In genomic region chr12:54453343-54453742, GRCm38 (mm10) we compare ENCODE assay signal across 12 mouse cellular contexts.
DNase-seq lines count a peak whose midpoint lies in the region; ATAC-seq lines count a peak whose summit lies in the region.
"Had no signal": no experiment of that assay in that cellular context is flagged by ENCODE, and none has a peak within 500 bp of the region (broad histone marks: within the 10 kb centered on the region; RNA-seq: fewer than 3 reads in every experiment).

No protein-coding gene starts in this region.

- no peaks in the 10 kb centered on the region for H3K27me3 ChIP-seq in heart, embryonic 10.5 days (ENCODE audit: insufficient read depth, poor library complexity, severe bottlenecking)
- H3K27me3 ChIP-seq in heart, embryonic 16.5 days (ENCODE audit: control insufficient read depth, insufficient read depth, low read length): no peaks in the 10 kb centered on the region
- H3K27me3 ChIP-seq in hindbrain, embryonic 13.5 days: no peaks in the 10 kb centered on the region
- H3K27me3 ChIP-seq in hindbrain, embryonic 12.5 days: no peaks in the 10 kb centered on the region

- no peak overlapping the region for H3K4me2 ChIP-seq in heart, embryonic 16.5 days (ENCODE audit: low read depth, low read length)
- no peak overlapping the region for H3K4me2 ChIP-seq in hindbrain, embryonic 13.5 days
- H3K4me2 ChIP-seq in hindbrain, embryonic 12.5 days (replicated peaks): no peak overlapping the region

- peaks cover 1% of the 10 kb centered on the region; the same call in 1 of the 2 replicates for H3K4me1 ChIP-seq in heart, embryonic 10.5 days
- H3K4me1 ChIP-seq in heart, embryonic 16.5 days (ENCODE audit: control insufficient read depth, insufficient read depth, low read length): 0 out of 2 replicates have a peak, but pooled peaks cover 2% of the 10 kb centered on the region
- no peaks in the 10 kb centered on the region for H3K4me1 ChIP-seq in hindbrain, embryonic 13.5 days (replicated peaks)
- 0 out of 2 replicates have a peak, but pooled peaks cover 6% of the 10 kb centered on the region for H3K4me1 ChIP-seq in hindbrain, embryonic 12.5 days

- 0 out of 2 replicates have a peak, but pooled peaks have one; percentile 55 for ATAC-seq in heart, embryonic 16.5 days (replicated peaks; ENCODE audit: extremely low read depth, insufficient read depth, low FRiP score)
- ATAC-seq in hindbrain, embryonic 13.5 days (ENCODE audit: low FRiP score): no peak
- no peak for ATAC-seq in hindbrain, embryonic 12.5 days (ENCODE audit: low FRiP score)
- ATAC-seq: forebrain, embryonic 14.5 days had no signal

- no peak overlapping the region for H3K27ac ChIP-seq in heart, embryonic 10.5 days
- H3K27ac ChIP-seq in heart, embryonic 16.5 days (ENCODE audit: low read length): no peak overlapping the region
- H3K27ac ChIP-seq in hindbrain, embryonic 13.5 days: no peak overlapping the region
- no peak overlapping the region for H3K27ac ChIP-seq in hindbrain, embryonic 12.5 days
- H3K27ac ChIP-seq: stomach, postnatal 0 days had no signal

- H3K36me3 ChIP-seq in heart, embryonic 10.5 days: no peaks in the 10 kb centered on the region
- no peaks in the 10 kb centered on the region for H3K36me3 ChIP-seq in heart, embryonic 16.5 days (ENCODE audit: control insufficient read depth, insufficient read depth)
- H3K36me3 ChIP-seq in hindbrain, embryonic 13.5 days: no peaks in the 10 kb centered on the region
- H3K36me3 ChIP-seq in hindbrain, embryonic 12.5 days: no peaks in the 10 kb centered on the region

- H3K9ac ChIP-seq in heart, embryonic 16.5 days (ENCODE audit: low read length): no peak overlapping the region
- H3K9ac ChIP-seq in hindbrain, embryonic 13.5 days: no peak overlapping the region
- H3K9ac ChIP-seq in hindbrain, embryonic 12.5 days: no peak overlapping the region

- WGBS in heart, embryonic 10.5 days: 78% methylated on average over 4 of the region's 4 CpGs
- 52% methylated on average over 4 of the region's 4 CpGs for WGBS in heart, embryonic 16.5 days
- 84% methylated on average over 4 of the region's 4 CpGs for WGBS in hindbrain, embryonic 13.5 days
- WGBS in hindbrain, embryonic 12.5 days: 70% methylated on average over 4 of the region's 4 CpGs

- no peak overlapping the region for H3K4me3 ChIP-seq in heart, embryonic 10.5 days
- no peak overlapping the region for H3K4me3 ChIP-seq in heart, embryonic 16.5 days (ENCODE audit: low read length)
- H3K4me3 ChIP-seq in hindbrain, embryonic 13.5 days: no peak overlapping the region
- H3K4me3 ChIP-seq in hindbrain, embryonic 12.5 days: no peak overlapping the region

- no peaks in the 10 kb centered on the region for H3K9me3 ChIP-seq in heart, embryonic 10.5 days
- H3K9me3 ChIP-seq in heart, embryonic 16.5 days (replicated peaks; ENCODE audit: control insufficient read depth, low read length): no peaks in the 10 kb centered on the region
- no peaks in the 10 kb centered on the region for H3K9me3 ChIP-seq in hindbrain, embryonic 13.5 days
- no peaks in the 10 kb centered on the region for H3K9me3 ChIP-seq in hindbrain, embryonic 12.5 days (replicated peaks)

- peak; percentile 43 to 61 for DNase-seq in heart, adult 18-20 months
- DNase-seq in heart, embryonic 10.5 days (ENCODE audit: low spot score): no peak
- DNase-seq in adipocyte (ENCODE audit: low spot score): peak; percentile 71
- DNase-seq in lung, postnatal 10 days: peak; percentile 77
- no peak for DNase-seq in left cerebral cortex, adult 11 months (ENCODE audit: low spot score)
- DNase-seq: kidney, postnatal 25 days; right cerebral cortex, postnatal 4 days had no signal

Comparison
In these comparisons a context has a peak if more than half of its experiments do, and no peak if none do; other contexts are left out.
1. DNase-seq: peak in heart, adult 18-20 months (2 of 2), adipocyte (single experiment) and lung, postnatal 10 days (single experiment); none in heart, embryonic 10.5 days (single experiment) and left cerebral cortex, adult 11 months (single experiment).